Mouse (Mus musculus): Measurements from ENCODE around the gene Dlg4. TPM values are rescaled to one million over a fixed set of nuclear protein-coding genes. Genes with fewer than 3 reads are reported as not detected.

Gene Dlg4
- polyA plus RNA-seq, 1 experiment from 2014 or later: 0.53 TPM

DNA sequence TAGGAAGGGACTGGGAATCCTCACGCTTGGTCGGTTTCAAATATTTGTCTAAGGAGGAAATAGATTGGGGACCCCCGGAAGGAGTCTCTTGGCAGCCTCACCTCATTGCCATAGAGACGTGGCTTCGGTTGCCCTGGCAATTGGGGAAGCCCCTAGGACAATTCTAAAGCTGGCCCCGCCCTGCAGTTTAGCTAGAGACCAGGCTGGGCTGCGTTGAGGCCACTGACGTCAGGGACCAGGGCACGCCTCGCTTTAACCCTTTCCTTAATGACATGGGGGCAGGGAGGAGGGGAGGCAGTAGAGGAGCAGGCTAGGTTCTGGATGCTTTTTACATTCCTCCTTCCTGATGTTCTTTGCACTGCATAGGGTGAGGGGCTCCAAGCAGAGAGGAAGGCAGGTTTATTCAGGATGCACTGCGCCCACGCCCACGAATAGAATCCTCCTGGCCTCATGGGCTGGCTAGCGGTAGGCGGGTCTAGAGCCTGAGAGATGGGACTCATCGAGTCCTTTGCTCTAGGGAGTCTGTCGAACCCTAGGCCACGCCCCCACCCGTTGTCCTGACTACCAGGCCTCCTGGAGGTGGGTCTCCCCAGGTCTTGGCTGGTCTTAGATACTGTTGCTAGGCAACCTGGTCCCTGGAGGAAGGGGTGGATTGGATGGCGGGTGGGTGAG is 12.5 kb downstream of the Dlg4 start:
- peaks cover 18% of the 10 kb centered on the region for H3K27me3 ChIP-seq (ENCODE audit: control insufficient read depth, insufficient read depth, low read depth, low read length)
- WGBS (ENCODE audit: insufficient replicate concordance): 5% methylated on average over 20 of the region's 20 CpGs
- no peak overlapping the region for H3K4me3 ChIP-seq (ENCODE audit: low read depth, low read length)
- H3K27ac ChIP-seq (ENCODE audit: low read length): no peak overlapping the region
- ATAC-seq (ENCODE audit: low read depth): peak; percentile 16; the same call in 1 of the 2 replicates
- H3K4me1 ChIP-seq (ENCODE audit: control insufficient read depth, low read depth, low read length): peaks cover 9% of the 10 kb centered on the region
- no peak overlapping the region for H3K9ac ChIP-seq (ENCODE audit: low read depth, low read length)
- H3K36me3 ChIP-seq (ENCODE audit: control insufficient read depth, insufficient read depth): no peaks in the 10 kb centered on the region
- no peaks in the 10 kb centered on the region for H3K9me3 ChIP-seq (replicated peaks; ENCODE audit: control insufficient read depth, low read length)
- H3K4me2 ChIP-seq (ENCODE audit: low read depth, low read length): 0 out of 2 replicates have a peak overlapping the region, but pooled peaks have one; percentile 8

DNA sequence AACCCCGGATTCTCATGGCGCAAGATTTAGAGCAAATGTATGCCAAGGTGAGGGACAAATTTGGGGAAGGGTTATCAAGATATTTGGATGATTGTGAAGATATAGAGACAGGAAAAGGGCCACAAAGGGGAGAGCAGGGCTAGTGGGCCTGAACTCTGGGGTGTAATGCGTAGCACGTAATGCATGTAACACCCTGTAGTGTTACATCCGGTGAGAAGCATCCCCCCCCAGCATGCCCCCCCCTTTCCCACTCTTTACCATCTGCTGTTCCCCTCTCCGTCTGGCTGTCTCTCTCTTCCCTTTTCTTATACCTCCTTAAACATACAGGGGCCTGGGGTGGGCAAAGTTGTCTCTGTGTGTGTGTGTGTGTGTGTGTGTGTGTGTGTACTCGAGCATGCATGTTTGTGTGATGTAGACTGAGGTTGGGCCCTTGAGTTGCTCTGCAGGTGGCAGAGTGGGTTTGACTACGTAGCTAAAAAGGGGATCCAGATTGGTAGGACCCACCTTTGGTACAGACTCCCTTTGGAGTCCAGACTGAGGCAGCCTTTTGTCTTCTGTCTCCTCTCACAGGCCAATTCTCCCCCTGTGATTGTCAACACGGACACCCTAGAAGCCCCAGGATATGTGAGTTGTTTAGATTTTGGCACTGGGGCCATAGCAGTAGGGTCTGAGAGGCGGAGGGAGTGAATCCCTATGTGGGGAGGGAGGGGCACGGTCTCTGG is 13.2 kb downstream of the Dlg4 start:
- no peaks in the 10 kb centered on the region for H3K9me3 ChIP-seq (replicated peaks; ENCODE audit: control insufficient read depth, low read length)
- H3K4me3 ChIP-seq (ENCODE audit: low read depth, low read length): no peak overlapping the region
- H3K27ac ChIP-seq (ENCODE audit: low read length): no peak overlapping the region
- H3K4me2 ChIP-seq (ENCODE audit: low read depth, low read length): no peak overlapping the region
- 52% methylated on average over 11 of the region's 11 CpGs for WGBS (ENCODE audit: insufficient replicate concordance)
- no peak overlapping the region for H3K9ac ChIP-seq (ENCODE audit: low read depth, low read length)
- H3K27me3 ChIP-seq (ENCODE audit: control insufficient read depth, insufficient read depth, low read depth, low read length): peaks cover 12% of the 10 kb centered on the region; the same call in 1 of the 2 replicates
- no peak for ATAC-seq (ENCODE audit: low read depth)
- H3K4me1 ChIP-seq (ENCODE audit: control insufficient read depth, low read depth, low read length): peaks cover 9% of the 10 kb centered on the region
- no peaks in the 10 kb centered on the region for H3K36me3 ChIP-seq (ENCODE audit: control insufficient read depth, insufficient read depth)

DNA sequence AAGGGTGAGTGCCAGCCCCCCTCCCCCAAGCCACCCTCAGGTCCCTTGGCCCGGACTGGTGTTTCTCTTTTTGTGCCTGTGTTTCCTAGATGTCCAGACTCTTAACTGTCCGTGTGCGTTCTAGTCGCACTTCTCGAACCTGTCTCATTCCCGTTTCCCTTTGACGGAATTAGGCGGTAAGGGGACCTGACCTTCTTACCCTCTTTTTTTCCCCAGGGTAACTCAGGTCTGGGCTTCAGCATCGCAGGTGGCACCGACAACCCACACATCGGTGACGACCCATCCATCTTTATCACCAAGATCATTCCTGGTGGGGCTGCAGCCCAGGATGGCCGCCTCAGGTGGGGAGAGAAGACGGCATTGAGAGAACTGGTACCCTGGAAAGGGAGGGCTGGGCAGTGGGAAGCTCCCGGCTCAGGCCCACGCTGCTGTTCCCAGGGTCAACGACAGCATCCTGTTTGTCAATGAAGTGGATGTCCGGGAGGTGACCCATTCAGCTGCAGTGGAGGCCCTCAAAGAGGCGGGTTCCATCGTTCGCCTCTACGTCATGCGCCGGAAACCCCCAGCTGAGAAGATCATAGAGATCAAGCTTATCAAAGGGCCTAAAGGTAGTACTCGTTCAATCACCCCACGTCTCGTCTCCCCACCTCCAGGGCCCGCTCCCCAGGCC is 14.0 kb downstream of the Dlg4 start:
- no peaks in the 10 kb centered on the region for H3K9me3 ChIP-seq (replicated peaks; ENCODE audit: control insufficient read depth, low read length)
- H3K4me1 ChIP-seq (ENCODE audit: control insufficient read depth, low read depth, low read length): peaks cover 9% of the 10 kb centered on the region
- peaks cover 9% of the 10 kb centered on the region; the same call in 1 of the 2 replicates for H3K27me3 ChIP-seq (ENCODE audit: control insufficient read depth, insufficient read depth, low read depth, low read length)
- H3K36me3 ChIP-seq (ENCODE audit: control insufficient read depth, insufficient read depth): no peaks in the 10 kb centered on the region
- H3K4me2 ChIP-seq (ENCODE audit: low read depth, low read length): no peak overlapping the region
- ATAC-seq (ENCODE audit: low read depth): no peak
- H3K4me3 ChIP-seq (ENCODE audit: low read depth, low read length): no peak overlapping the region
- no peak overlapping the region for H3K27ac ChIP-seq (ENCODE audit: low read length)
- 79% methylated on average over 28 of the region's 28 CpGs for WGBS (ENCODE audit: insufficient replicate concordance)
- H3K9ac ChIP-seq (ENCODE audit: low read depth, low read length): no peak overlapping the region

DNA sequence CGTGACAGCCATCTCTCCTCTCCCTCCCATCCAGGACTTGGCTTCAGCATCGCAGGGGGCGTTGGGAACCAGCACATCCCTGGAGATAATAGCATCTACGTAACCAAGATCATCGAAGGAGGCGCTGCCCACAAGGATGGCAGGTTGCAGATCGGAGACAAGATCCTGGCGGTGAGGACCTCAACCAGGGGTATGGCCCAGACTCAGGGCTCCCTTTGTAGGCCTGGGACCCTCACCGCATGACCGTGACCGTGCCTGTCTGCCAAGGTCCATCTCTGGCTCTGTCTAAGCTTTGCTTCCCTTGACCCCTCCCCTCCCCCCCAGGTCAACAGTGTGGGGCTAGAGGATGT is 14.6 kb downstream of the Dlg4 start:
- H3K9me3 ChIP-seq (replicated peaks; ENCODE audit: control insufficient read depth, low read length): no peaks in the 10 kb centered on the region
- H3K4me1 ChIP-seq (ENCODE audit: control insufficient read depth, low read depth, low read length): peaks cover 9% of the 10 kb centered on the region
- no peaks in the 10 kb centered on the region for H3K36me3 ChIP-seq (ENCODE audit: control insufficient read depth, insufficient read depth)
- H3K27me3 ChIP-seq (ENCODE audit: control insufficient read depth, insufficient read depth, low read depth, low read length): peaks cover 6% of the 10 kb centered on the region; the same call in 1 of the 2 replicates
- ATAC-seq (ENCODE audit: low read depth): no peak
- no peak overlapping the region for H3K4me2 ChIP-seq (ENCODE audit: low read depth, low read length)
- no peak overlapping the region for H3K4me3 ChIP-seq (ENCODE audit: low read depth, low read length)
- no peak overlapping the region for H3K27ac ChIP-seq (ENCODE audit: low read length)
- WGBS (ENCODE audit: insufficient replicate concordance): 84% methylated on average over 11 of the region's 11 CpGs
- no peak overlapping the region for H3K9ac ChIP-seq (ENCODE audit: low read depth, low read length)

DNA sequence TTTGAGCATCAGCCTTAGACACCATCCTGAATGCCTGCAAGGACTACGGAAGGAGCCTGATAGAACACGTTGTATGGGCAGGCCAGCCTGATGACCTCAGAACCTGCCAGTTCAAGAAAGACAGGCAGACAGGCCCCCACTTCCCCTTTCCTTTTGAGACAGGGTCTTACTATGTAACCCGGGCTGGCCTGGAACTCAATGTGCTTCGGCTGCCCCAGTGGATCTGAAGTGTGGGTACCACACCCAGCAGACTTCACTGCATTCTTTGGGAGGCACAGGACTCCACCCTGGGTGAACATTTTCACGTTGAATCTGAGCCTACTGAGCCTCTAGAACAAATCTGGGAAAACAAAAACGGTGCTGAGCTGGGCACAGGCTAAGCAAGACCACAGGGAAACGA is 21.4 kb downstream of the Dlg4 start:
- no peak for ATAC-seq (ENCODE audit: low read depth)
- no peak overlapping the region for H3K4me3 ChIP-seq (ENCODE audit: low read depth, low read length)
- no peak overlapping the region for H3K27ac ChIP-seq (ENCODE audit: low read length)
- H3K4me1 ChIP-seq (ENCODE audit: control insufficient read depth, low read depth, low read length): no peaks in the 10 kb centered on the region
- H3K9me3 ChIP-seq (replicated peaks; ENCODE audit: control insufficient read depth, low read length): no peaks in the 10 kb centered on the region
- no peaks in the 10 kb centered on the region for H3K36me3 ChIP-seq (ENCODE audit: control insufficient read depth, insufficient read depth)
- no peak overlapping the region for H3K4me2 ChIP-seq (ENCODE audit: low read depth, low read length)
- no peaks in the 10 kb centered on the region for H3K27me3 ChIP-seq (ENCODE audit: control insufficient read depth, insufficient read depth, low read depth, low read length)
- no peak overlapping the region for H3K9ac ChIP-seq (ENCODE audit: low read depth, low read length)
- WGBS (ENCODE audit: insufficient replicate concordance): 41% methylated on average over 7 of the region's 7 CpGs

DNA sequence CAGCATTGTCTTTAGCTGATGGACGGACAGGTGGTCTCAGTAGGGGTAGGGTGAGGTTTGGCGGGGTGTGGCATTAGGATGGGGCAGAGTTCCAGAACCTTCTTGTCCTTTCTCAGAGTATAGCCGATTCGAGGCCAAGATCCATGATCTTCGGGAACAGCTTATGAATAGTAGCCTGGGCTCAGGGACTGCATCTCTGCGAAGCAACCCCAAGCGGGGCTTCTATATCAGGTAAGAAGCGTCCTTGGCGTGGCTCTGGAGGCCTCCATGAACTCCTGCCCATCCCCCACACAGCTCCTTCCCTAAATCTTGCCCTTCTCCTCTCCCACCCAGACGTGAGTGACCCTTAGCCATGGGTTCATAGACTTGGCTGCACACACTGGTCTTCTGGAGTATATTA is 22.9 kb downstream of the Dlg4 start:
- 72% methylated on average over 10 of the region's 10 CpGs for WGBS (ENCODE audit: insufficient replicate concordance)
- Histone ChIP-seq H3K4me1 (ENCODE audit: control insufficient read depth, low read depth, low read length) (no peaks in the 10 kb centered on the region), H3K4me3 (ENCODE audit: low read depth, low read length) (no peak overlapping the region), H3K9me3 (replicated peaks; ENCODE audit: control insufficient read depth, low read length) (no peaks in the 10 kb centered on the region), H3K4me2 (ENCODE audit: low read depth, low read length) (no peak overlapping the region), H3K36me3 (ENCODE audit: control insufficient read depth, insufficient read depth) (no peaks in the 10 kb centered on the region), H3K27me3 (ENCODE audit: control insufficient read depth, insufficient read depth, low read depth, low read length) (no peaks in the 10 kb centered on the region), H3K9ac (ENCODE audit: low read depth, low read length) (no peak overlapping the region), H3K27ac (ENCODE audit: low read length) (no peak overlapping the region)
- ATAC-seq (ENCODE audit: low read depth): no peak

DNA sequence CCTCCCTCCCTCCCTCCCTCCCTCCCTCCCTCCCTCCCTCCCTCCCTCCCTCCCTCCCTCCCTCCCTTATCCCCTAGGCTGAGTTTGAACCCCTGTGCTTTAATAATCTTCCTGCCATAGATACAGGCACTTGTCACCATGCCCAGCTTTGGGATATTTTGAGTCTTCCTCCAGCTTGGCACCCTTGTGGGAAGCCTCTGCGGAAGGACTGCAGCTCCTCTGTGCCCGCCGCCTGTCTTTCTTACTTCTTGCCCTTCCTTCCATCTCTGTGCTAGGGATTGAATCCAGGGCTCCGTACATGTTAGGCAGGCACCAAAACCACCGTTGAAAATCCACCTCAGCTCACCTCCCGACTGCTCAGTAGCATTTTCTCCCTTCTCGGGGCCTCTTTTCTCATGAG is 23.4 kb downstream of the Dlg4 start:
- Histone ChIP-seq H3K4me1 (ENCODE audit: control insufficient read depth, low read depth, low read length) (no peaks in the 10 kb centered on the region), H3K9me3 (replicated peaks; ENCODE audit: control insufficient read depth, low read length) (no peaks in the 10 kb centered on the region), H3K4me2 (ENCODE audit: low read depth, low read length) (no peak overlapping the region), H3K9ac (ENCODE audit: low read depth, low read length) (no peak overlapping the region), H3K4me3 (ENCODE audit: low read depth, low read length) (no peak overlapping the region), H3K27ac (ENCODE audit: low read length) (no peak overlapping the region), H3K36me3 (ENCODE audit: control insufficient read depth, insufficient read depth) (no peaks in the 10 kb centered on the region), H3K27me3 (ENCODE audit: control insufficient read depth, insufficient read depth, low read depth, low read length) (no peaks in the 10 kb centered on the region)
- no peak for ATAC-seq (ENCODE audit: low read depth)
- whole genome bisulfite sequencing (ENCODE audit: insufficient replicate concordance): 52% methylated on average over 7 of the region's 7 CpGs

DNA sequence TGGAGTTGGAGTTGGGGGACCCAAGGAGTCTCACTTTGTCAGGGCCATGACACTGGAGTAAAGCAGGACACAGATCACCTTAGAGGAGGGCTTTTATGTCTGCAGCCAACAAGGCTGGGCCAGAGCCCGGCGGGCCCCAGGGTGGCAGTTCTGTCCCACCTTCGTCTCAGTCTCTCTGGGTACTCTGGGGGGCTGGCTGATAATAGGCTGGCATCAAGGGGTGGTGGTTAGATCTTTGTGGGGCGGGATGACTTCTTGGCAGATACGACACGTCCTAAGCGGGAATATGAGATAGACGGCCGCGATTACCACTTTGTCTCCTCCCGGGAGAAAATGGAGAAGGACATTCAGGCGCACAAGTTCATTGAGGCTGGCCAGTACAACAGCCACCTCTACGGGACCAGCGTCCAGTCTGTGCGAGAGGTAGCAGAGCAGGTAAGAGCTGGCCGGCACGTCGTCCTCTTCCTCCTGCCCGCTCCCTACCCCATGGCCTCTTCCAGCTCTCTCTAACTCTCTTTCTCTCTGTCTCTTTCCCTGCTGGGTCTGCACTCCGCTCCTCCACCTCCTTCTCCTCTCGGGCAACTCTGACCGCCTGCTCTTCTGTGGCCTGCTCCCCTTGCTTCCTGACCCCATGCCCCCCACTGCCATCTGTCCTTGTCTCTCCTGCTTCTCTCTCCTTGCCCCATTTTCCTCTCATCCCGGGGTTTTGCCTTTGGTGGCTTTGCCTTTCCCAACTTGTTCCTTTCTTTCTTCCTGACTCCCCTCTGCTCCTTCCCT is 25.8 kb downstream of the Dlg4 start:
- 82% methylated on average over 22 of the region's 23 CpGs for WGBS (ENCODE audit: insufficient replicate concordance)

More for the DNA sequence above, 25.8 kb downstream of the Dlg4 start:
- Histone ChIP-seq H3K27ac (ENCODE audit: low read length) (no peak overlapping the region), H3K4me2 (ENCODE audit: low read depth, low read length) (no peak overlapping the region), H3K9me3 (replicated peaks; ENCODE audit: control insufficient read depth, low read length) (no peaks in the 10 kb centered on the region), H3K9ac (ENCODE audit: low read depth, low read length) (no peak overlapping the region), H3K4me1 (ENCODE audit: control insufficient read depth, low read depth, low read length) (no peaks in the 10 kb centered on the region), H3K27me3 (ENCODE audit: control insufficient read depth, insufficient read depth, low read depth, low read length) (no peaks in the 10 kb centered on the region), H3K36me3 (ENCODE audit: control insufficient read depth, insufficient read depth) (no peaks in the 10 kb centered on the region), H3K4me3 (ENCODE audit: low read depth, low read length) (no peak overlapping the region)
- ATAC-seq (ENCODE audit: low read depth): no peak

All from liver, embryonic 16.5 days (tissue).